Mouse (Mus musculus) neural tube, embryonic 11.5 days (tissue): ENCODE results near the gene Pank3. TPM values are rescaled to one million over a fixed set of nuclear protein-coding genes. Genes with fewer than 3 reads are reported as not detected.
A peak's percentile ranks its signal among the peaks of the same experiment; 100 is the strongest.

Experiments
- ATAC-seq: fragments of 200-750 bp; cut with Nextera tagmentation; 2 replicates; pipeline ENCODE4 v1.8.0; 2017; ENCODE audit warnings: moderate number of reproducible peaks, mild to moderate bottlenecking, moderate TSS enrichment, moderate library complexity; ENCODE audit not compliant: insufficient read depth, low FRiP score, low TSS enrichment
- DNase-seq: peaks from one replicate; pipeline ENCODE4 v3.0.0-alpha.2; 2015; ENCODE audit warnings: low spot score
- H3K27ac ChIP-seq: fragments of 300-500 bp; sonication (generic); 2 replicates; pipeline ENCODE4 v1.5.1; 2014; ENCODE audit warnings: low read depth, mild to moderate bottlenecking, low read length
- H3K27me3 ChIP-seq: fragments of 300-500 bp; sonication (generic); 2 replicates; pipeline ENCODE4 v1.6.1; 2014; ENCODE audit warnings: mild to moderate bottlenecking, low read length, mixed read lengths; ENCODE audit not compliant: control insufficient read depth, insufficient read depth
- H3K36me3 ChIP-seq: fragments of 300-500 bp; sonication (generic); 2 replicates; pipeline ENCODE4 v1.6.1; 2014; ENCODE audit warnings: mild to moderate bottlenecking, low read length, moderate library complexity, mixed read lengths; ENCODE audit not compliant: control insufficient read depth, insufficient read depth
- H3K4me1 ChIP-seq: fragments of 300-500 bp; sonication (generic); 2 replicates; pipeline ENCODE4 v1.6.1; 2014; ENCODE audit warnings: low read length, mixed read lengths; ENCODE audit not compliant: control insufficient read depth, insufficient read depth
- H3K4me2 ChIP-seq: fragments of 300-500 bp; sonication (generic); 2 replicates; pipeline ENCODE4 v1.6.1; 2014; ENCODE audit warnings: low read depth, mild to moderate bottlenecking, moderate library complexity
- H3K4me3 ChIP-seq: fragments of 300-500 bp; sonication (generic); 2 replicates; pipeline ENCODE4 v1.5.1; 2014; ENCODE audit warnings: low read depth, low read length
- H3K9ac ChIP-seq: fragments of 300-500 bp; sonication (generic); 2 replicates; pipeline ENCODE4 v1.6.1; 2014; ENCODE audit warnings: mild to moderate bottlenecking, low read length
- H3K9me3 ChIP-seq: fragments of 300-500 bp; sonication (generic); 2 replicates; pipeline ENCODE4 v1.6.1; 2016; ENCODE audit warnings: low read length; ENCODE audit not compliant: control insufficient read depth
- WGBS: fragments of 180-500 bp; shearing (Covaris S2); extraction: QIAGEN DNeasy Blood & Tissue Kit; methylation state at CpG from one replicate; pipeline ENCODE4 v1.1.7; 2014; 5-methylcytosine and 5-hydroxymethylcytosine counted together
- polyA plus RNA-seq: library from polyadenylated mRNA; unstranded; fragments of >200 nt; fragmentation: Nextera tagmentation; extraction: Ambion mirVana; gene quantifications from 2 replicates; pipeline ENCODE4 v1.2.1, GENCODE M21; 2014

Pank3 gene
- polyA plus RNA-seq, 1 experiment from 2014 or later: 29.3 TPM

- Histone ChIP-seq H3K9ac (peak overlapping the region; percentile 98), H3K9me3 (no peaks in the 10 kb centered on the region), H3K4me2 (peak overlapping the region; percentile 85), H3K4me3 (peak overlapping the region; percentile 96), H3K4me1 (peaks cover 10% of the 10 kb centered on the region; the same call in 1 of the 2 replicates), H3K27me3 (no peaks in the 10 kb centered on the region), H3K36me3 (no peaks in the 10 kb centered on the region), H3K27ac (peak overlapping the region; percentile 89)
- WGBS: 0% methylated on average over 36 of the region's 41 CpGs
- no peak for DNase-seq
- ATAC-seq: peak; percentile 86
Measured at GRCm38 (mm10) chr11:35769746-35770437, 608 bp downstream of the Pank3 start.

DNA sequence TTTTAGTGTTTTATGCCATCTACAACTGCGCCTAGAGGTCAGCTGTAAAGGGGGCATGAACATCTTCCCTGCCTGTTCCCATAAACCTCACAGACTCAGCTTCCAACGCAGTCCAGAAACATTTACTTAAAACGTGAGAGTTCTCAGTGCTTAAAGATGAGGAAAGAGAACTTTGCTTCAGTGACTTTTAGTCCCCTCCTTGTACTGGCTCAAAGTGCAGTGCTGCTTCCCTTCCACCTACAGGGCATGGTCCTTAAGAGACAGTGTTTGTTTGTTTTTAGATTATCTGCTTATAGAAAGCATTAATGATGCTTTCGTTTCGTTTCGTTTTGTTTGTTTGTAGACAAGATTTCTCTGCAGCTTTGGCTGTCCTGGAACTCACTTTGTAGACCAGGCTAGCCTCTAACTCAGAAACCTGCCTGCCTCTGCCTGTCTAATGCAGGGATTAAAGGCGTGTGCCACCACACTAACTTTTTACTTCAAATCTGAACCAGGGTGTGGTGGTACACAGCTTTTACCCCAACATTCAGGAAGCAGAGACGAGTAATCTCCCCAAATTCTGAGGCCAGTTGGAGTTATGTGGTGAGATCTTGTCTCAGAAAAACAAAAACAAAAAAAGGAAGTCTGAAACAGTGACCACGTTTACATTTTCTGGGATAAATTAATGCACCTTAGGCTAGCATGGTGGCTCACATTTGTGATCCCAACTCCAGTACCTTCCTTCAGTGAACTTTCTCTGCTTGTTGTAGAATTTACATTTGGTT lies 1.6 kb downstream of the Pank3 start:
- H3K4me2 ChIP-seq: peak overlapping the region; percentile 85
- H3K27ac ChIP-seq: no peak overlapping the region
- no peak for ATAC-seq
- H3K36me3 ChIP-seq: no peaks in the 10 kb centered on the region
- peak overlapping the region; percentile 96 for H3K4me3 ChIP-seq
- H3K9ac ChIP-seq: peak overlapping the region; percentile 98
- peaks cover 10% of the 10 kb centered on the region; the same call in 1 of the 2 replicates for H3K4me1 ChIP-seq
- H3K27me3 ChIP-seq: no peaks in the 10 kb centered on the region
- DNase-seq: no peak
- WGBS: 73% methylated on average over 9 of the region's 9 CpGs
- no peaks in the 10 kb centered on the region for H3K9me3 ChIP-seq

GRCm38 (mm10) chr11:35775606-35776005 lies 6.3 kb downstream of the Pank3 start:
- H3K4me1 ChIP-seq: peaks cover 7% of the 10 kb centered on the region; the same call in 1 of the 2 replicates
- H3K4me3 ChIP-seq: no peak overlapping the region
- H3K27ac ChIP-seq: no peak overlapping the region
- no peaks in the 10 kb centered on the region for H3K9me3 ChIP-seq
- no peak overlapping the region for H3K4me2 ChIP-seq
- WGBS: 99% methylated on average over 3 of the region's 3 CpGs
- no peak overlapping the region for H3K9ac ChIP-seq
- DNase-seq (no peak), ATAC-seq (no peak)
- H3K36me3 ChIP-seq: peaks cover 8% of the 10 kb centered on the region
- no peaks in the 10 kb centered on the region for H3K27me3 ChIP-seq

DNA sequence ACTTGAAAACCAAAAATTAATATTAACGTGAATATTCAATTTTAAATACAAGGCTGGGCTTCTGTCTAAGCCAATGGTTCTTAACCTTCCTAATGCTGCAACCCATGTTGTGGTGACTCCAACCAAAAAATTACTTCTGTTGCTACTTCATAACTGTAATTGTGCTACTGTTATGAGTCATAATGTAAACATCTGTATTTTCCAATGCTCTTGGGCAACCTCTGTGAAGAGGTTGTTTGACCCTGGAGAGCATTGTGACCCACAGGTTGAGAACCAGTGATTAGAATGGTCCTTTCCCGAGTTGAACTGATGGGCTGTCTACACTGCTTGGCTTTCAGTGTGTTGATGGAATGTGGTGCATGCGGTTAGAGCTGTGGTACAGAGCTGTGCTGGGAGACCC lies 7.2 kb downstream of the Pank3 start:
- DNase-seq: no peak
- H3K27me3 ChIP-seq: no peaks in the 10 kb centered on the region
- no peak overlapping the region for H3K27ac ChIP-seq
- no peak overlapping the region for H3K9ac ChIP-seq
- 91% methylated on average over 3 of the region's 3 CpGs for WGBS
- H3K4me2 ChIP-seq: no peak overlapping the region
- no peak overlapping the region for H3K4me3 ChIP-seq
- no peak for ATAC-seq
- H3K36me3 ChIP-seq: peaks cover 8% of the 10 kb centered on the region
- no peaks in the 10 kb centered on the region for H3K4me1 ChIP-seq
- H3K9me3 ChIP-seq: no peaks in the 10 kb centered on the region

- Histone ChIP-seq H3K36me3 (peaks cover 30% of the 10 kb centered on the region), H3K4me3 (no peak overlapping the region), H3K9me3 (no peaks in the 10 kb centered on the region), H3K4me2 (no peak overlapping the region), H3K27ac (no peak overlapping the region), H3K27me3 (no peaks in the 10 kb centered on the region), H3K9ac (no peak overlapping the region), H3K4me1 (no peaks in the 10 kb centered on the region)
- DNase-seq: no peak
- WGBS: 90% methylated on average over 3 of the region's 3 CpGs
- no peak for ATAC-seq
Measured at GRCm38 (mm10) chr11:35780336-35780735, 11.1 kb downstream of the Pank3 start.

- Histone ChIP-seq H3K9me3 (no peaks in the 10 kb centered on the region), H3K4me2 (no peak overlapping the region), H3K4me1 (no peaks in the 10 kb centered on the region), H3K27me3 (no peaks in the 10 kb centered on the region), H3K27ac (no peak overlapping the region), H3K4me3 (no peak overlapping the region), H3K9ac (no peak overlapping the region), H3K36me3 (peaks cover 31% of the 10 kb centered on the region)
- WGBS: 93% methylated on average over 3 of the region's 3 CpGs
- ATAC-seq: no peak
- no peak for DNase-seq
Measured at GRCm38 (mm10) chr11:35782444-35782843, 13.2 kb downstream of the Pank3 start.

DNA sequence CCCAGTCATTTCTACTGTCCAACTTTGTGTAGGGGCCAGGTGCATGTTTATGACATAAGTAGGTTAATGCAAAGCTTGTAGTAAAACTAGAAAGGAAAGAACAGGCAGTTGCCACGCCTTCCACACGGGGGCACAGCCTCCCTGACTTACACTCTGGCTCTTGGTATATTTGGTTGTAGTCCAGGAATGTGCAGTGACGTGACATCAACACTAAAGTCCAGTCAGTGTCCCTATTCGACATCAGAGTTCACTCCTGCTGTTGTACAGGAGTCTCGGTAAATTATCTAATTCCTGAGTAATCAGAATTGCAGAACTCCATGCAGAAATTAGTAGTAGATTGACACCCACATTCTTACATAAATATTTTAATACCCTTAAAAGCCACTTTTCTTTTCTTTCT lies 13.8 kb downstream of the Pank3 start:
- no peak overlapping the region for H3K9ac ChIP-seq
- no peak overlapping the region for H3K4me2 ChIP-seq
- 93% methylated on average over 5 of the region's 5 CpGs for WGBS
- ATAC-seq (no peak), DNase-seq (no peak)
- peaks cover 31% of the 10 kb centered on the region for H3K36me3 ChIP-seq
- H3K4me1 ChIP-seq: no peaks in the 10 kb centered on the region
- no peak overlapping the region for H3K27ac ChIP-seq
- H3K27me3 ChIP-seq: no peaks in the 10 kb centered on the region
- no peaks in the 10 kb centered on the region for H3K9me3 ChIP-seq
- H3K4me3 ChIP-seq: no peak overlapping the region

GRCm38 (mm10) chr11:35784002-35784401 lies 14.7 kb downstream of the Pank3 start:
- H3K4me1 ChIP-seq: no peaks in the 10 kb centered on the region
- H3K27ac ChIP-seq: no peak overlapping the region
- no peak overlapping the region for H3K4me2 ChIP-seq
- 98% methylated on average over 3 of the region's 3 CpGs for WGBS
- no peaks in the 10 kb centered on the region for H3K27me3 ChIP-seq
- ATAC-seq: no peak
- H3K9ac ChIP-seq: no peak overlapping the region
- H3K9me3 ChIP-seq: no peaks in the 10 kb centered on the region
- no peak for DNase-seq
- H3K4me3 ChIP-seq: no peak overlapping the region
- peaks cover 29% of the 10 kb centered on the region for H3K36me3 ChIP-seq

DNA sequence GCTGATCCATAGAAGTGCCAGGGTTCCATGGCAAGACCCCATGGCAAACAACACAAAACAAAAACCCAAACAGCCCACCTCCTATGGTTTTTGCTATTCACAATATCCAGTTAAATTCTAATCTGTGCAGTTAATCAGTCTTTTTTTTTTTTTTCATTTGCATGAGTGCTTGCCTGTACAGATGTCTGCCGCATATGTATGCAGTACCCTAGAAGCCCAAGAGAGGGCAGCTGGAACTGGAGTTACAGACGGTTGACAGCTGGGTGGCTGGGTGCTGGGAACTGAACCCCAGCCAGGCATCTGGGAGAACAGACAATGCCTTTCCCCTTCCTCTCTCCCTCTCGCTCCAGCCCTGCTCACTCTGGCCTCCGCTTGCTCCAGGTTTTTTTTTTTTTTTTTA lies 15.3 kb downstream of the Pank3 start:
- ATAC-seq (no peak), DNase-seq (no peak)
- Histone ChIP-seq H3K4me1 (no peaks in the 10 kb centered on the region), H3K4me2 (no peak overlapping the region), H3K27me3 (no peaks in the 10 kb centered on the region), H3K36me3 (peaks cover 25% of the 10 kb centered on the region), H3K4me3 (no peak overlapping the region), H3K27ac (no peak overlapping the region), H3K9ac (no peak overlapping the region), H3K9me3 (no peaks in the 10 kb centered on the region)
- 97% methylated on average over 4 of the region's 4 CpGs for WGBS
